In the genomic region with DNA sequence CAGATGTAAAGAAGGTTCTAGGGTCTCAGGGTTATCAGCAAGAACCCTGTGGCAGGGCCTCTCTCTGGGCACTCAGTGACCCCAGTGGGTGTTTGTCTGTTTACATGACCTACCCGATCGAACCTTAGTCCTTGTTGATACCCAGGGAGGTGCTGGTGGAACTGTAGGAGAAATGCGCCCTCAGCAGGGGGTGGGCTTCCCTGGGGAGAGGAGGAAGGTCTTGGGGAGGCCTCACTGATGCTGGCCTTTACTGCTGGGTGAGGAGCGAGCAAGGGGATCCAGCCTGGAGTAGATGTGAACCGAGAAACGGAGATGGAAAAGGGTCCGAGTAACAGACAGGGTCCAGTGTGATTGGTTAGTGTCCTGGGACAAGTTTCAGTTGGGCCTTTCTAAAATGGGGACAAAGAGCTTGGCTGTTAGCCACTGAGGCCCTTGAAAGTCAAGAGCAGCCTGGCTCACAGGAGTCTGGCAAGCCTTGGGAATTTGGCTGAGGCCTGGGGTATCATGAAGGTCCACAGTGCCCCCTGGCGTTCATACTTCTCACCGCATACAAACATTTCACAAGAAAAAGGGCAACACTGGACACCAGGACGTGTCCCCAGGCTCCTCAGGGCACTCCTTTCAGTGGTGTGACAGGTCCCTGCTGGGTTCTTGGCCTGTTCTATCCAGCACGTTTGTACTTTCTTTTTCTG, we compare ENCODE assay signal across 7 mouse cellular contexts. TPM values are rescaled to one million over a fixed set of nuclear protein-coding genes. Genes with fewer than 3 reads are reported as not detected.
DNase-seq lines count a peak whose midpoint lies in the region; ATAC-seq and TF ChIP-seq lines count a peak whose summit lies in the region.

No protein-coding gene starts in this region.

- WGBS in embryonic facial prominence, embryonic 10.5 days = 48% methylated on average over 11 of the region's 11 CpGs
- 46% methylated on average over 11 of the region's 11 CpGs for WGBS in limb, embryonic 10.5 days
- WGBS in midbrain, embryonic 13.5 days = 45% methylated on average over 11 of the region's 11 CpGs
- 51% methylated on average over 11 of the region's 11 CpGs for WGBS in small intestine, adult 2 months

- H3K27me3 ChIP-seq in embryonic facial prominence, embryonic 10.5 days (replicated peaks; ENCODE audit: low read depth, poor library complexity, severe bottlenecking) = no peaks in the 10 kb centered on the region
- H3K27me3 ChIP-seq in limb, embryonic 10.5 days (ENCODE audit: low read depth, poor library complexity, severe bottlenecking) = no peaks in the 10 kb centered on the region
- no peaks in the 10 kb centered on the region for H3K27me3 ChIP-seq in midbrain, embryonic 13.5 days
- no peaks in the 10 kb centered on the region for H3K27me3 ChIP-seq in small intestine, adult 2 months (ENCODE audit: control insufficient read depth, insufficient read depth, low read length)

- peak overlapping the region; percentile 52; the same call in 1 of the 2 replicates for H3K27ac ChIP-seq in embryonic facial prominence, embryonic 10.5 days (replicated peaks)
- peak overlapping the region; percentile 39; the same call in 1 of the 2 replicates for H3K27ac ChIP-seq in limb, embryonic 10.5 days
- H3K27ac ChIP-seq in midbrain, embryonic 13.5 days = peak overlapping the region; percentile 25; the same call in 1 of the 2 replicates
- no peak overlapping the region for H3K27ac ChIP-seq in small intestine, adult 2 months (ENCODE audit: insufficient read depth, low read depth, low read length)

- TF ChIP-seq POLR2A in small intestine, adult 2 months (IDR thresholded peaks at IDR 0.05; ENCODE audit: low read depth, low read length) = no peak

- no peak overlapping the region for H3K9ac ChIP-seq in midbrain, embryonic 13.5 days (replicated peaks)

- DNase-seq in adrenal gland, postnatal 14 days = peak; percentile 95
- DNase-seq in embryonic facial prominence, embryonic 10.5 days (ENCODE audit: low spot score) = peak; percentile 87
- DNase-seq in heart, adult 18-20 months = peak; percentile 90 to 95
- DNase-seq in kidney, adult 18-20 months = peak; percentile 90
- peak; percentile 90 for DNase-seq in limb, embryonic 10.5 days (ENCODE audit: low spot score)

- H3K9me3 ChIP-seq in embryonic facial prominence, embryonic 10.5 days = no peaks in the 10 kb centered on the region
- no peaks in the 10 kb centered on the region for H3K9me3 ChIP-seq in limb, embryonic 10.5 days (replicated peaks)
- H3K9me3 ChIP-seq in midbrain, embryonic 13.5 days = no peaks in the 10 kb centered on the region

- ATAC-seq in midbrain, embryonic 13.5 days = peak; percentile 80

- TF ChIP-seq CTCF in small intestine, adult 2 months (IDR thresholded peaks at IDR 0.05; ENCODE audit: extremely low read depth, insufficient read length, insufficient replicate concordance, low read depth, low read length) = peak; percentile 91; the same call in 1 of the 2 replicates

- H3K4me1 ChIP-seq in embryonic facial prominence, embryonic 10.5 days = peaks cover 16% of the 10 kb centered on the region
- no peaks in the 10 kb centered on the region for H3K4me1 ChIP-seq in limb, embryonic 10.5 days
- peaks cover 16% of the 10 kb centered on the region for H3K4me1 ChIP-seq in midbrain, embryonic 13.5 days (replicated peaks)
- peaks cover 9% of the 10 kb centered on the region; the same call in 1 of the 2 replicates for H3K4me1 ChIP-seq in small intestine, adult 2 months (ENCODE audit: control insufficient read depth, insufficient read depth, insufficient read length, low read length)

- H3K36me3 ChIP-seq in embryonic facial prominence, embryonic 10.5 days (replicated peaks) = peaks cover 21% of the 10 kb centered on the region
- peaks cover 20% of the 10 kb centered on the region for H3K36me3 ChIP-seq in limb, embryonic 10.5 days
- H3K36me3 ChIP-seq in midbrain, embryonic 13.5 days = peaks cover 24% of the 10 kb centered on the region
- peaks cover 6% of the 10 kb centered on the region; the same call in 1 of the 2 replicates for H3K36me3 ChIP-seq in small intestine, adult 2 months (ENCODE audit: control insufficient read depth, insufficient read depth, low read length)

- no peak overlapping the region for H3K4me2 ChIP-seq in midbrain, embryonic 13.5 days (replicated peaks)

- no peak overlapping the region for H3K4me3 ChIP-seq in embryonic facial prominence, embryonic 10.5 days
- H3K4me3 ChIP-seq in limb, embryonic 10.5 days = no peak overlapping the region
- H3K4me3 ChIP-seq in midbrain, embryonic 13.5 days (replicated peaks) = no peak overlapping the region
- no peak overlapping the region for H3K4me3 ChIP-seq in small intestine, adult 2 months (ENCODE audit: low read depth, low read length)

RNA-seq across cellular contexts. Expression of a gene that starts 1.9 kb away (rescaled TPM):
- total RNA-seq in adrenal gland, postnatal 14 days (2021) = 120 and 140 TPM in 2 replicates
- 100 and 104 TPM in 2 replicates for polyA plus RNA-seq in embryonic facial prominence, embryonic 10.5 days (2016; fragmentation: Nextera tagmentation; extraction: Ambion mirVana)
- 10 to 100 TPM; 24.6 to 25.3 TPM for total RNA-seq in heart, adult 18-20 months (2021)
- polyA plus RNA-seq in limb, embryonic 10.5 days (2016; fragmentation: Nextera tagmentation; extraction: Ambion mirVana) = 112 and 113 TPM in 2 replicates
- polyA plus RNA-seq in midbrain, embryonic 13.5 days (2015; fragmentation: Nextera tagmentation; extraction: Ambion mirVana) = 42.8 and 46.0 TPM in 2 replicates
- 7.8 and 9.1 TPM in 2 replicates for polyA plus RNA-seq in small intestine, adult 2 months (2012; rRNA removed)

RNA-seq across cellular contexts. Expression of a gene that starts 9.2 kb away (rescaled TPM):
- not detected in 2 replicates for total RNA-seq in adrenal gland, postnatal 14 days (2021)
- polyA plus RNA-seq in embryonic facial prominence, embryonic 10.5 days (2016; fragmentation: Nextera tagmentation; extraction: Ambion mirVana) = not detected in 2 replicates
- not detected for total RNA-seq in heart, adult 18-20 months (2021)
- polyA plus RNA-seq in limb, embryonic 10.5 days (2016; fragmentation: Nextera tagmentation; extraction: Ambion mirVana) = not detected in 2 replicates
- polyA plus RNA-seq in midbrain, embryonic 13.5 days (2015; fragmentation: Nextera tagmentation; extraction: Ambion mirVana) = not detected in 2 replicates
- not detected in 2 replicates for polyA plus RNA-seq in small intestine, adult 2 months (2012; rRNA removed)

RNA-seq across cellular contexts. Expression of a gene that starts 28.8 kb away (rescaled TPM):
- 78.7 and 99.0 TPM in 2 replicates for total RNA-seq in adrenal gland, postnatal 14 days (2021)
- polyA plus RNA-seq in embryonic facial prominence, embryonic 10.5 days (2016; fragmentation: Nextera tagmentation; extraction: Ambion mirVana) = 21.9 and 26.9 TPM in 2 replicates
- 10 to 100 TPM; 24.7 to 31.4 TPM for total RNA-seq in heart, adult 18-20 months (2021)
- 18.1 and 21.1 TPM in 2 replicates for polyA plus RNA-seq in limb, embryonic 10.5 days (2016; fragmentation: Nextera tagmentation; extraction: Ambion mirVana)
- 40.5 and 41.2 TPM in 2 replicates for polyA plus RNA-seq in midbrain, embryonic 13.5 days (2015; fragmentation: Nextera tagmentation; extraction: Ambion mirVana)
- polyA plus RNA-seq in small intestine, adult 2 months (2012; rRNA removed) = 18.9 and 22.0 TPM in 2 replicates

RNA-seq across cellular contexts. Expression of a gene that starts 44.1 kb away (rescaled TPM):
- 68.4 and 74.8 TPM in 2 replicates for total RNA-seq in adrenal gland, postnatal 14 days (2021)
- polyA plus RNA-seq in embryonic facial prominence, embryonic 10.5 days (2016; fragmentation: Nextera tagmentation; extraction: Ambion mirVana) = 35.7 and 38.8 TPM in 2 replicates
- total RNA-seq in heart, adult 18-20 months (2021) = 10 to 100 TPM; 25.1 to 29.0 TPM
- 33.7 and 40.3 TPM in 2 replicates for polyA plus RNA-seq in limb, embryonic 10.5 days (2016; fragmentation: Nextera tagmentation; extraction: Ambion mirVana)
- polyA plus RNA-seq in midbrain, embryonic 13.5 days (2015; fragmentation: Nextera tagmentation; extraction: Ambion mirVana) = 37.5 and 42.7 TPM in 2 replicates
- 16.3 and 25.4 TPM in 2 replicates for polyA plus RNA-seq in small intestine, adult 2 months (2012; rRNA removed)

RNA-seq across cellular contexts. Expression of a gene that starts 53.0 kb away (rescaled TPM):
- total RNA-seq in adrenal gland, postnatal 14 days (2021) = 15.7 and 17.3 TPM in 2 replicates
- polyA plus RNA-seq in embryonic facial prominence, embryonic 10.5 days (2016; fragmentation: Nextera tagmentation; extraction: Ambion mirVana) = 8.1 and 8.5 TPM in 2 replicates
- 10 to 100 TPM; 54.7 to 62.7 TPM for total RNA-seq in heart, adult 18-20 months (2021)
- polyA plus RNA-seq in limb, embryonic 10.5 days (2016; fragmentation: Nextera tagmentation; extraction: Ambion mirVana) = 3.7 and 5.7 TPM in 2 replicates
- polyA plus RNA-seq in midbrain, embryonic 13.5 days (2015; fragmentation: Nextera tagmentation; extraction: Ambion mirVana) = 96.4 and 102 TPM in 2 replicates
- polyA plus RNA-seq in small intestine, adult 2 months (2012; rRNA removed) = 1.3 and 2.4 TPM in 2 replicates
